Mouse (Mus musculus): Measurements from ENCODE around the gene Pgap3. TPM values are rescaled to one million over a fixed set of nuclear protein-coding genes. Genes with fewer than 3 reads are reported as not detected.

Pgap3 gene
- 13.2 and 14.3 TPM in 2 replicates for polyA plus RNA-seq (2012)

GRCm38 (mm10) chr11:98400161-98400726 is at the start of gene Pgap3:
TSS of gene Pgap3 (minus strand) at chr11:98400490.

GRCm38 (mm10) chr11:98446213-98446561 is 45.9 kb upstream of the Pgap3 start, which contains the start of gene Grb7:
TSS of gene Grb7 (plus strand) at chr11:98446394.

GRCm38 (mm10) chr11:98438331-98439158 is 38.3 kb upstream of the Pgap3 start, which contains the start of gene Mien1:
TSS of gene Mien1 (minus strand) at chr11:98438991.

GRCm38 (mm10) chr11:98412273-98412796 is 12.0 kb upstream of the Pgap3 start, which contains the start of gene Erbb2:
TSS of gene Erbb2 (plus strand) at chr11:98412470.

GRCm38 (mm10) chr11:98385638-98386585 is 14.4 kb downstream of the Pgap3 start, which contains the start of gene Pnmt:
TSS of gene Pnmt (plus strand) at chr11:98386450.

GRCm38 (mm10) chr11:98383261-98384030 is 16.8 kb downstream of the Pgap3 start, which contains the start of gene Tcap:
TSS of gene Tcap (plus strand) at chr11:98383811.

GRCm38 (mm10) chr11:98358161-98359083 is 41.9 kb downstream of the Pgap3 start, which contains the start of gene Stard3:
TSS of gene Stard3 (plus strand) at chr11:98358368.

GRCm38 (mm10) chr11:98348083-98348961 is 52.0 kb downstream of the Pgap3 start, which contains the start of gene Ppp1r1b:
TSS of gene Ppp1r1b (plus strand) at chr11:98348404.

Other genes starting within 250 kb of the Pgap3 start
- 11.1 and 12.5 TPM in 2 replicates for gene Med1, start 207.2 kb downstream of the Pgap3 start, polyA plus RNA-seq (2012)
- 12.8 and 16.4 TPM in 2 replicates for gene Cdk12, start 197.4 kb downstream of the Pgap3 start, polyA plus RNA-seq (2012)
- gene Neurod2, start 70.8 kb downstream of the Pgap3 start, polyA plus RNA-seq (2012) = 0.04 TPM in 1 of 2 replicates, not detected in the other
- 0.09 TPM in 1 of 2 replicates, not detected in the other for gene Ppp1r1b, start 52.1 kb downstream of the Pgap3 start, polyA plus RNA-seq (2012)
- 35.9 and 43.7 TPM in 2 replicates for gene Stard3, start 42.1 kb downstream of the Pgap3 start, polyA plus RNA-seq (2012)
- gene Tcap, start 16.7 kb downstream of the Pgap3 start, polyA plus RNA-seq (2012) = 0.26 TPM in 1 of 2 replicates, not detected in the other
- gene Pnmt, start 14.0 kb downstream of the Pgap3 start, polyA plus RNA-seq (2012) = not detected in 2 replicates
- not detected in 2 replicates for gene Erbb2, start 12.0 kb upstream of the Pgap3 start, polyA plus RNA-seq (2012)
- 57.5 and 63.4 TPM in 2 replicates for gene Mien1, start 38.5 kb upstream of the Pgap3 start, polyA plus RNA-seq (2012)
- 0.75 and 2.6 TPM in 2 replicates for gene Grb7, start 45.9 kb upstream of the Pgap3 start, polyA plus RNA-seq (2012)
- 0.79 and 0.83 TPM in 2 replicates for gene Ikzf3, start 145.5 kb upstream of the Pgap3 start, polyA plus RNA-seq (2012)
- gene Zpbp2, start 150.6 kb upstream of the Pgap3 start, polyA plus RNA-seq (2012) = 0.17 and 0.28 TPM in 2 replicates
- 22.3 and 28.1 TPM in 2 replicates for gene Ormdl3, start 186.9 kb upstream of the Pgap3 start, polyA plus RNA-seq (2012)
- gene Lrrc3c, start 197.8 kb upstream of the Pgap3 start, polyA plus RNA-seq (2012) = 0.12 TPM in 1 of 2 replicates, not detected in the other
- gene Gm12355, start 225.2 kb upstream of the Pgap3 start, polyA plus RNA-seq (2012) = not detected in 2 replicates
- gene Gsdma3, start 225.9 kb upstream of the Pgap3 start, polyA plus RNA-seq (2012) = not detected in 2 replicates
- not detected in 2 replicates for gene Gsdma2, start 246.3 kb upstream of the Pgap3 start, polyA plus RNA-seq (2012)